Mouse (Mus musculus): Measurements from ENCODE around the gene Pklr. TPM values are rescaled to one million over a fixed set of nuclear protein-coding genes. Genes with fewer than 3 reads are reported as not detected.

Gene Pklr
- total and polyA plus RNA-seq, 2 experiments from 2014 or later = 0.05 TPM; not detected in 1

DNA sequence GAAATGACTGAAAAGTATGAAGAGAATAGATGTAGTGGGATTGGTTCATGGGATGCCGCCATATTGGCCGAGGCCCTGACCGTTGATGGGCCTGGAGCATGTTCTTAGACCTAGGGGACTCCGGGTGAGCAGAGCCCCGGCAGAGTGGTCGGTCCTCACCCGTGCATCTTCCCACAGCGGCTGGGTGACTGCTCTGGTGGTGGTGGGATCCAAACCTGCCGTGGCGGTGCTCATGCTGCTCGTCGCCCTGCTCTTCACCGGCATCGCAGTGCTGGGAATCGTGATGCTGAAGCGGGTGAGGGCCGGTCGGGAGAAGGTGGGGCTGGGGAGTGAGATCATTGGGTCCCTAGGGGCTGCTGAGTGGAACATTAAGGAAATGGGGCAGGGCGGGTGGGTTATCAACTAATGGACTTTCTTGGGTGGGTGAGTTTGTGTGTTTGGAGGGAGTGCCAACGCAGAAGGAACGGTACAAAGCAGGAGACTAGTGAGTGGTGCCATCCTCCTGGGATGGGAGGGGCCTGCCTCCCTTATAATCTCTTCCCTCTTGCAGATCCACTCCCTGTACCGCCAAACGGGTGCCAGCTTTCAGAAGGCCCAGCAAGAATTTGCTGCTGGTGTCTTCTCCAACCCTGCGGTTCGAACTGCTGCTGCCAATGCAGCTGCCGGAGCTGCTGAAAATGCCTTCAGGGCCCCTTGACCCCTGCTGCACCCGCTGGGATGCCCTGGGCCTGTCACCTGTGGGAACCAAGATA is 46.0 kb downstream of the Pklr start:
- H3K27me3 ChIP-seq (ENCODE audit: insufficient read depth, low read length) = no peaks in the 10 kb centered on the region
- H3K4me1 ChIP-seq (ENCODE audit: insufficient read depth, low read length) = peaks cover 17% of the 10 kb centered on the region
- H3K4me3 ChIP-seq (ENCODE audit: low read depth, low read length) = no peak overlapping the region
- H3K36me3 ChIP-seq (ENCODE audit: insufficient read depth, low read length) = peaks cover 25% of the 10 kb centered on the region
- no peaks in the 10 kb centered on the region for H3K9me3 ChIP-seq (ENCODE audit: low read length)
- no peak for TF ChIP-seq CTCF (IDR thresholded peaks at IDR 0.05)
- no peak overlapping the region for H3K9ac ChIP-seq (replicated peaks; ENCODE audit: low read length, poor library complexity, severe bottlenecking)
- H3K4me2 ChIP-seq (ENCODE audit: low read depth, low read length, poor library complexity, severe bottlenecking) = no peak overlapping the region
- ATAC-seq (ENCODE audit: low FRiP score) (no peak), DNase-seq (ENCODE audit: low spot score) (no peak)
- WGBS = 91% methylated on average over 27 of the region's 27 CpGs
- 0 out of 2 replicates have a peak overlapping the region, but pooled peaks have one; percentile 94 for H3K27ac ChIP-seq (ENCODE audit: low read depth, low read length)

DNA sequence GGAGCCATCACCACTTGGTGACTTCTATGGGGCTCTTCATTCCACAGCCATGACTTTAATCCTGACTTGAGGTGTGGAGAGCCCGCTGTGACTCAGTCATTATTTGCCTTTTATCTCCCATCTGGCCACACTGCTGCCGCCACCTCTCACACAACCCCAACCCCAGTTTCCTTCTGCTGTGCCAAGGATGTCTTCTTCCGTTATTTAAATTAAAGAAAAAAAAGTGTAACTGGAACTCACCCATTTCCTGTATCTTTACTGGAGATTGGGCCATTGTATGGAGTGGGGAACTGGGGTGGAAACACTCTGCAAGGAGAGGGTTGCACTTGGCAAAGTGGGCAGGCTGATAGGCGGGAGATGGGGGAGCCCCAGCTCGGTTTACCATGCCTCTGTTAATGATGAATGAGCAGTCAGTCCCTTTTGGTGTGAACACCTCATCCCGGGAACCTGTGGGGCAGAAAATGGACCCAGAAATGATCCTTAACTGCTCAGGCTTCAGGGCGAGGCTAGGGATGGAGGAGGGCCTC is 46.7 kb downstream of the Pklr start:
- ATAC-seq (ENCODE audit: low FRiP score) (0 out of 2 replicates have a peak, but pooled peaks have one; percentile 1), DNase-seq (ENCODE audit: low spot score) (no peak)
- WGBS = 48% methylated on average over 7 of the region's 7 CpGs
- TF ChIP-seq CTCF (IDR thresholded peaks at IDR 0.05) = no peak
- Histone ChIP-seq H3K36me3 (ENCODE audit: insufficient read depth, low read length) (peaks cover 30% of the 10 kb centered on the region), H3K27ac (ENCODE audit: low read depth, low read length) (peak overlapping the region; percentile 94), H3K9ac (replicated peaks; ENCODE audit: low read length, poor library complexity, severe bottlenecking) (peak overlapping the region; percentile 90), H3K9me3 (ENCODE audit: low read length) (no peaks in the 10 kb centered on the region), H3K27me3 (ENCODE audit: insufficient read depth, low read length) (no peaks in the 10 kb centered on the region), H3K4me3 (ENCODE audit: low read depth, low read length) (peak overlapping the region; percentile 65), H3K4me1 (ENCODE audit: insufficient read depth, low read length) (peaks cover 17% of the 10 kb centered on the region), H3K4me2 (ENCODE audit: low read depth, low read length, poor library complexity, severe bottlenecking) (peak overlapping the region; percentile 88)

DNA sequence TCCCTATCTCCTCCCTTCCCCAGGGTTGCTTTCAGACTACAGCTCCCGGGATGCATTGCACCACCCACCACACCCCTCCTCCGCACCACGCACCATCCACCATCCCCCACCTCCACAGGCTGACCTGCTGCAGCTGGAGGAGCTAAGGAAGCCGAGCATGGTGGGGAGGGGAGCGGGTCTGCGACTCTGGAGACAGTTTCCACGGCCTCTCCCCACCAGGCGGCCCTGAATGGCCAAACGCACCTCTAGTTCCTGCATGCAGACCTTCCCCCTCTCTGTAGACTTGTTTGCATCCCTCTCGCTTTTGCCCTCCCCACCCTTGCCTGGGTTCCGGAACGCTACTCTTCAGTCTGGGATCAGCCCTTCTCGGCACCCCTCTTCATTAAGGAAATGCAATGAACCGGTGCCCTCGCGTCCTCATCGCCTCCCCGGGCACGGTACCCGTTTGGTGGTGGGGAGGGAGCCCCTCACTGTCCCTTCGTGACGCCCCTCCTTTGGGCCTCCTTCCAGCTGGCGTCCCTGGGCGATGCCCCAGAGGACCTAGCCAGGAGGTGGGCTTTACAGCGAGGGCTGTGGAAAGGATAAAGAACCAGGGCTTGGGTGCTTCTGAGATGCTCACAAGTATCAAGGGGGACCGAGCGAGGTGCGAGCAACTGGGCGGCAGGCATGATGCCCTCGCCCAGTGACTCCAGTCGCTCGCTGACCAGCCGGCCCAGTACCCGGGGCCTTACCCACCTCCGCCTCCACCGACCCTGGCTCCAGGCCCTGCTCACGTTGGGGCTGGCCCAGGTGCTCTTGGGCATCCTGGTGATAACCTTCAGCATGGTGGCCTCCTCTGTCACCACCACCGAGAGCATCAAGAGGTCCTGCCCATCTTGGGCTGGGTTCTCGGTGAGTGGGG is 47.4 kb downstream of the Pklr start, which contains the start of gene Fam189b:
TSS of gene Fam189b (plus strand) at position 86 of the 901 bp plus-strand sequence.
- WGBS = 3% methylated on average over 39 of the region's 39 CpGs
- peaks cover 13% of the 10 kb centered on the region for H3K4me1 ChIP-seq (ENCODE audit: insufficient read depth, low read length)
- H3K36me3 ChIP-seq (ENCODE audit: insufficient read depth, low read length) = peaks cover 36% of the 10 kb centered on the region
- peak; percentile 53 for TF ChIP-seq CTCF (IDR thresholded peaks at IDR 0.05)
- peak within 1 kb of the TSS; percentile 65 for H3K4me3 ChIP-seq (ENCODE audit: low read depth, low read length)
- H3K4me2 ChIP-seq (ENCODE audit: low read depth, low read length, poor library complexity, severe bottlenecking) = peak within 1 kb of the TSS; percentile 88
- peak; percentile 92 for DNase-seq (ENCODE audit: low spot score)
- no peaks in the 10 kb centered on the region for H3K27me3 ChIP-seq (ENCODE audit: insufficient read depth, low read length)
- H3K9ac ChIP-seq (replicated peaks; ENCODE audit: low read length, poor library complexity, severe bottlenecking) = peak within 1 kb of the TSS; percentile 90
- H3K9me3 ChIP-seq (ENCODE audit: low read length) = no peaks in the 10 kb centered on the region
- H3K27ac ChIP-seq (ENCODE audit: low read depth, low read length) = peak within 1 kb of the TSS; percentile 94
- peak; percentile 90 for ATAC-seq (ENCODE audit: low FRiP score)

DNA sequence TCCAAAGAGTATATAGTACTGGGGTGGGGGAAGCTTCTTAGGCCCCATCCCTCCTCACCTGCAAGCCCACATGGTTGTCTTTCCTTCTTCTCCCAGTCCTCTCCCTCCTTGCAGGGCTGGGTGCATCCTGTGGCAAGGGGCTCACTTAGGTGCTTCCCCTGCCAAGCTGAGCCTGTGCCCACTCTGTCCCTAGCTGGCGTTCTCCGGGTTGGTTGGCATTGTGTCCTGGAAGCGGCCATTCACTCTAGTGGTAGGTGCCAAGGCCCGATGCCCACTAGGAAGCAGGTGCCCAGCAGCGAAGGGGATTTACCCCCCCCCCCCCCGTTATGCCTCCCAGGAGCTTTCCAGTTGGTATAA is 48.0 kb downstream of the Pklr start:
- peak overlapping the region; percentile 65 for H3K4me3 ChIP-seq (ENCODE audit: low read depth, low read length)
- no peak for ATAC-seq (ENCODE audit: low FRiP score)
- DNase-seq (ENCODE audit: low spot score) = no peak
- TF ChIP-seq CTCF (IDR thresholded peaks at IDR 0.05) = no peak
- H3K4me1 ChIP-seq (ENCODE audit: insufficient read depth, low read length) = peaks cover 10% of the 10 kb centered on the region; the same call in 1 of the 2 replicates
- peak overlapping the region; percentile 94 for H3K27ac ChIP-seq (ENCODE audit: low read depth, low read length)
- H3K9ac ChIP-seq (replicated peaks; ENCODE audit: low read length, poor library complexity, severe bottlenecking) = peak overlapping the region; percentile 90
- H3K4me2 ChIP-seq (ENCODE audit: low read depth, low read length, poor library complexity, severe bottlenecking) = peak overlapping the region; percentile 88
- WGBS = 57% methylated on average over 5 of the region's 6 CpGs
- peaks cover 42% of the 10 kb centered on the region for H3K36me3 ChIP-seq (ENCODE audit: insufficient read depth, low read length)
- no peaks in the 10 kb centered on the region for H3K27me3 ChIP-seq (ENCODE audit: insufficient read depth, low read length)
- no peaks in the 10 kb centered on the region for H3K9me3 ChIP-seq (ENCODE audit: low read length)

DNA sequence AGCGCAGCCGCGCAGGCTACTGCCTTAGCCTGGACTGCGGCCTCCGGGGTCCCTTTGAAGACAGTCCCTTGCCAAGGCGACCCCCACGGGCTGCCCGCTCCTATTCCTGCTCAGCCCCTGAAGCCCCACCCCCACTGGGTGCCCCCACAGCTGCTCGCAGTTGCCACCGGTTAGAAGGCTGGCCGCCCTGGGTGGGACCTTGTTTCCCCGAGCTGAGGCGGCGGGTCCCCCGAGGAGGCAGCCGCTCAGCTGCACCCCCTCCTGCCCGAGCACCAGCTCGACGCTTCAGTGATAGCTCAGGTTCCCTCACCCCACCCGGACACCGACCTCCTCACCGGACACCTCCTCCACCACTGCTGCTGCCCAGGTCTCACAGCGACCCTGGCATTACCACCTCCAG is 51.3 kb downstream of the Pklr start:
- Histone ChIP-seq H3K27me3 (ENCODE audit: insufficient read depth, low read length) (no peaks in the 10 kb centered on the region), H3K36me3 (ENCODE audit: insufficient read depth, low read length) (peaks cover 20% of the 10 kb centered on the region), H3K4me1 (ENCODE audit: insufficient read depth, low read length) (peaks cover 8% of the 10 kb centered on the region; the same call in 1 of the 2 replicates), H3K4me2 (ENCODE audit: low read depth, low read length, poor library complexity, severe bottlenecking) (no peak overlapping the region), H3K9ac (replicated peaks; ENCODE audit: low read length, poor library complexity, severe bottlenecking) (no peak overlapping the region), H3K9me3 (ENCODE audit: low read length) (no peaks in the 10 kb centered on the region), H3K27ac (ENCODE audit: low read depth, low read length) (no peak overlapping the region), H3K4me3 (ENCODE audit: low read depth, low read length) (no peak overlapping the region)
- no peak for ATAC-seq (ENCODE audit: low FRiP score)
- 41% methylated on average over 23 of the region's 23 CpGs for WGBS
- no peak for DNase-seq (ENCODE audit: low spot score)
- TF ChIP-seq CTCF (IDR thresholded peaks at IDR 0.05) = no peak
